Mouse (Mus musculus) olfactory bulb, adult 2 months (tissue): ENCODE data around the gene Sidt1.

ENCODE experiments used
- CTCF ChIP-seq: fragments of 200-500 bp; IDR thresholded peaks from 2 replicates; pipeline ENCODE4 v1.5.1; 2012; ENCODE audit warnings: low read depth, mild to moderate bottlenecking, low read length, moderate library complexity; ENCODE audit not compliant: insufficient read depth
- POLR2A ChIP-seq: fragments of 200-500 bp; IDR thresholded peaks from 2 replicates; pipeline ENCODE4 v1.6.1; 2012; ENCODE audit warnings: mild to moderate bottlenecking, low read depth, low read length, moderate library complexity; ENCODE audit not compliant: insufficient read depth

- no peak for TF ChIP-seq POLR2A
- TF ChIP-seq CTCF = no peak
Measured at GRCm38 (mm10) chr16:44240406-44240805, 92.6 kb downstream of the Sidt1 start.
